Mouse (Mus musculus): ENCODE data around the gene Myo10. TPM values are rescaled to one million over a fixed set of nuclear protein-coding genes. Genes with fewer than 3 reads are reported as not detected.

Gene Myo10
- polyA plus RNA-seq, 1 experiment from 2014 or later, result 23.9 TPM

GRCm38 (mm10) chr15:25682953-25683507 is 60.7 kb downstream of the Myo10 start:
- WGBS, result 44% methylated on average over 13 of the region's 13 CpGs

GRCm38 (mm10) chr15:25685186-25685585 is 62.9 kb downstream of the Myo10 start:
- Histone ChIP-seq H3K9me3 (no peaks in the 10 kb centered on the region), H3K4me1 (replicated peaks) (peaks cover 19% of the 10 kb centered on the region), H3K4me3 (replicated peaks) (no peak overlapping the region), H3K9ac (no peak overlapping the region), H3K36me3 (no peaks in the 10 kb centered on the region), H3K27me3 (replicated peaks) (no peaks in the 10 kb centered on the region), H3K27ac (no peak overlapping the region), H3K4me2 (replicated peaks) (no peak overlapping the region)
- WGBS, result 71% methylated on average over 9 of the region's 9 CpGs
- ATAC-seq, result no peak

More at GRCm38 (mm10) chr15:25682953-25683507, 60.7 kb downstream of the Myo10 start:
- H3K36me3 ChIP-seq, result no peaks in the 10 kb centered on the region
- no peak for ATAC-seq
- H3K9ac ChIP-seq, result no peak overlapping the region
- H3K4me1 ChIP-seq (replicated peaks), result peaks cover 22% of the 10 kb centered on the region; the same call in 1 of the 2 replicates
- no peak overlapping the region for H3K27ac ChIP-seq
- H3K27me3 ChIP-seq (replicated peaks), result no peaks in the 10 kb centered on the region
- no peaks in the 10 kb centered on the region for H3K9me3 ChIP-seq
- no peak overlapping the region for H3K4me3 ChIP-seq (replicated peaks)
- no peak overlapping the region for H3K4me2 ChIP-seq (replicated peaks)

GRCm38 (mm10) chr15:25688424-25689283 is 66.3 kb downstream of the Myo10 start:
- Histone ChIP-seq H3K4me1 (replicated peaks) (peaks cover 18% of the 10 kb centered on the region), H3K36me3 (no peaks in the 10 kb centered on the region), H3K4me2 (replicated peaks) (no peak overlapping the region), H3K9me3 (no peaks in the 10 kb centered on the region), H3K27me3 (replicated peaks) (no peaks in the 10 kb centered on the region), H3K9ac (no peak overlapping the region), H3K4me3 (replicated peaks) (no peak overlapping the region), H3K27ac (no peak overlapping the region)
- 47% methylated on average over 9 of the region's 9 CpGs for WGBS
- peak; percentile 71 for ATAC-seq

- H3K4me1 ChIP-seq (replicated peaks), result peaks cover 18% of the 10 kb centered on the region
- no peak overlapping the region for H3K4me3 ChIP-seq (replicated peaks)
- WGBS, result 73% methylated on average over 8 of the region's 8 CpGs
- no peaks in the 10 kb centered on the region for H3K9me3 ChIP-seq
- no peak overlapping the region for H3K27ac ChIP-seq
- ATAC-seq, result peak; percentile 49; the same call in 1 of the 2 replicates
- H3K36me3 ChIP-seq, result no peaks in the 10 kb centered on the region
- no peaks in the 10 kb centered on the region for H3K27me3 ChIP-seq (replicated peaks)
- H3K4me2 ChIP-seq (replicated peaks), result no peak overlapping the region
- H3K9ac ChIP-seq, result no peak overlapping the region
These were observed 67.2 kb downstream of the Myo10 start for GRCm38 (mm10) chr15:25689477-25689876.

GRCm38 (mm10) chr15:25690066-25690745 is 67.9 kb downstream of the Myo10 start:
- Histone ChIP-seq H3K9me3 (no peaks in the 10 kb centered on the region), H3K4me3 (replicated peaks) (no peak overlapping the region), H3K27ac (no peak overlapping the region), H3K27me3 (replicated peaks) (no peaks in the 10 kb centered on the region), H3K4me1 (replicated peaks) (peaks cover 18% of the 10 kb centered on the region), H3K4me2 (replicated peaks) (no peak overlapping the region), H3K36me3 (no peaks in the 10 kb centered on the region), H3K9ac (no peak overlapping the region)
- ATAC-seq, result no peak
- WGBS, result 79% methylated on average over 15 of the region's 15 CpGs

- no peak overlapping the region for H3K4me3 ChIP-seq (replicated peaks)
- H3K27ac ChIP-seq, result no peak overlapping the region
- WGBS, result 84% methylated on average over 4 of the region's 4 CpGs
- no peak for ATAC-seq
- no peak overlapping the region for H3K9ac ChIP-seq
- no peaks in the 10 kb centered on the region for H3K36me3 ChIP-seq
- H3K4me2 ChIP-seq (replicated peaks), result no peak overlapping the region
- no peaks in the 10 kb centered on the region for H3K27me3 ChIP-seq (replicated peaks)
- H3K9me3 ChIP-seq, result no peaks in the 10 kb centered on the region
- H3K4me1 ChIP-seq (replicated peaks), result peaks cover 18% of the 10 kb centered on the region
These were observed 68.4 kb downstream of the Myo10 start for GRCm38 (mm10) chr15:25690746-25691105.

- H3K36me3 ChIP-seq, result no peaks in the 10 kb centered on the region
- peaks cover 18% of the 10 kb centered on the region for H3K4me1 ChIP-seq (replicated peaks)
- no peak overlapping the region; the same call in 1 of the 2 replicates for H3K4me2 ChIP-seq (replicated peaks)
- H3K27ac ChIP-seq, result no peak overlapping the region
- no peak for ATAC-seq
- H3K4me3 ChIP-seq (replicated peaks), result no peak overlapping the region
- no peak overlapping the region for H3K9ac ChIP-seq
- no peaks in the 10 kb centered on the region for H3K27me3 ChIP-seq (replicated peaks)
- WGBS, result 53% methylated on average over 21 of the region's 21 CpGs
- no peaks in the 10 kb centered on the region for H3K9me3 ChIP-seq
These were observed 70.1 kb downstream of the Myo10 start for GRCm38 (mm10) chr15:25692254-25692950.

- Histone ChIP-seq H3K27ac (no peak overlapping the region), H3K9me3 (no peaks in the 10 kb centered on the region), H3K4me1 (replicated peaks) (peaks cover 18% of the 10 kb centered on the region), H3K27me3 (replicated peaks) (no peaks in the 10 kb centered on the region), H3K9ac (no peak overlapping the region), H3K4me3 (replicated peaks) (no peak overlapping the region), H3K36me3 (no peaks in the 10 kb centered on the region), H3K4me2 (replicated peaks) (no peak overlapping the region)
- WGBS, result 71% methylated on average over 11 of the region's 11 CpGs
- ATAC-seq, result no peak
These were observed 71.4 kb downstream of the Myo10 start for GRCm38 (mm10) chr15:25693708-25694107.

- Histone ChIP-seq H3K9me3 (no peaks in the 10 kb centered on the region), H3K27me3 (replicated peaks) (no peaks in the 10 kb centered on the region), H3K9ac (no peak overlapping the region), H3K4me1 (replicated peaks) (peaks cover 9% of the 10 kb centered on the region), H3K4me3 (replicated peaks) (no peak overlapping the region), H3K27ac (no peak overlapping the region), H3K4me2 (replicated peaks) (no peak overlapping the region), H3K36me3 (no peaks in the 10 kb centered on the region)
- WGBS, result 95% methylated on average over 4 of the region's 4 CpGs
- no peak for ATAC-seq
These were observed 72.4 kb downstream of the Myo10 start for GRCm38 (mm10) chr15:25694749-25695148.

- Histone ChIP-seq H3K27ac (no peak overlapping the region), H3K4me1 (replicated peaks) (peaks cover 8% of the 10 kb centered on the region; the same call in 1 of the 2 replicates), H3K27me3 (replicated peaks) (no peaks in the 10 kb centered on the region), H3K4me3 (replicated peaks) (no peak overlapping the region), H3K36me3 (no peaks in the 10 kb centered on the region), H3K9ac (no peak overlapping the region), H3K9me3 (no peaks in the 10 kb centered on the region), H3K4me2 (replicated peaks) (no peak overlapping the region)
- WGBS, result 91% methylated on average over 3 of the region's 3 CpGs
- no peak for ATAC-seq
These were observed 72.9 kb downstream of the Myo10 start for GRCm38 (mm10) chr15:25695253-25695652.

- Histone ChIP-seq H3K4me3 (replicated peaks) (no peak overlapping the region), H3K27me3 (replicated peaks) (no peaks in the 10 kb centered on the region), H3K36me3 (no peaks in the 10 kb centered on the region), H3K4me2 (replicated peaks) (no peak overlapping the region), H3K9me3 (no peaks in the 10 kb centered on the region), H3K27ac (no peak overlapping the region), H3K9ac (no peak overlapping the region), H3K4me1 (replicated peaks) (peaks cover 8% of the 10 kb centered on the region; the same call in 1 of the 2 replicates)
- 0 out of 2 replicates have a peak, but pooled peaks have one; percentile 35 for ATAC-seq
- 53% methylated on average over 7 of the region's 7 CpGs for WGBS
These were observed 73.6 kb downstream of the Myo10 start for GRCm38 (mm10) chr15:25695883-25696282.

GRCm38 (mm10) chr15:25696660-25697059 is 74.3 kb downstream of the Myo10 start:
- no peaks in the 10 kb centered on the region for H3K9me3 ChIP-seq
- H3K4me1 ChIP-seq (replicated peaks), result peaks cover 8% of the 10 kb centered on the region; the same call in 1 of the 2 replicates
- H3K27me3 ChIP-seq (replicated peaks), result no peaks in the 10 kb centered on the region
- no peak overlapping the region for H3K27ac ChIP-seq
- no peak overlapping the region for H3K4me2 ChIP-seq (replicated peaks)
- WGBS, result 93% methylated on average over 6 of the region's 6 CpGs
- H3K4me3 ChIP-seq (replicated peaks), result no peak overlapping the region
- H3K9ac ChIP-seq, result no peak overlapping the region
- peaks cover 2% of the 10 kb centered on the region; the same call in 1 of the 2 replicates for H3K36me3 ChIP-seq
- no peak for ATAC-seq

Data from intestine, embryonic 15.5 days (tissue).